Mouse (Mus musculus): ENCODE results near the gene Tbx21. TPM values are rescaled to one million over a fixed set of nuclear protein-coding genes. Genes with fewer than 3 reads are reported as not detected.
A peak's percentile ranks its signal among the peaks of the same experiment; 100 is the strongest.

Tbx21 gene
- polyA plus RNA-seq, 1 experiment from 2014 or later = 0.14 TPM

DNA sequence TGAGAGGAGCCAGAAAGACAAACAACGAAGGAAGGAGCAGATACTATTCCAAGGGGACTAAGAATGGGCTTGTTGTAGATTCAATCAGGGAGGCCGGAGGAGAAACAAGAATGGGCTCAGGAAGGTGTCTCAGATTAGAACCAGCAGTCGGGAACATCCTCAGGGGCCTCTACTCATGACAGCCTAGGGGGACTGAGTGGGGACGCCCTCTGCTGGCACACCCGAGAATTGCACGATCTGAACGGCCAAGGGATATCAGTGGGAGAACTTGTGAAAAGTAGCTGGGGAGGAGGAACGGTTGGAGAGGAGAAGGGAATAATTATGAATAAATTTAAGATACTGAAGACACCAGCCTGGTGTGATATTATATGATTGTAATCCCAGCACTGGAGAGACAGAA, 31.6 kb upstream of the Tbx21 start:
- H3K4me3 ChIP-seq (replicated peaks) = no peak overlapping the region
- no peak overlapping the region for H3K27ac ChIP-seq
- no peak for ATAC-seq (replicated peaks; ENCODE audit: low FRiP score)
- no peaks in the 10 kb centered on the region for H3K9me3 ChIP-seq (replicated peaks)
- H3K4me2 ChIP-seq = no peak overlapping the region
- H3K27me3 ChIP-seq = peaks cover 16% of the 10 kb centered on the region; the same call in 1 of the 2 replicates
- peaks cover 42% of the 10 kb centered on the region for H3K4me1 ChIP-seq
- H3K9ac ChIP-seq = no peak overlapping the region
- H3K36me3 ChIP-seq = peaks cover 21% of the 10 kb centered on the region; the same call in 1 of the 2 replicates
- 12% methylated on average over 8 of the region's 8 CpGs for WGBS

- peaks cover 17% of the 10 kb centered on the region for H3K27me3 ChIP-seq
- 68% methylated on average over 9 of the region's 9 CpGs for WGBS
- no peak overlapping the region for H3K27ac ChIP-seq
- no peak overlapping the region for H3K4me3 ChIP-seq (replicated peaks)
- H3K4me1 ChIP-seq = peaks cover 39% of the 10 kb centered on the region
- H3K36me3 ChIP-seq = peaks cover 21% of the 10 kb centered on the region; the same call in 1 of the 2 replicates
- H3K9me3 ChIP-seq (replicated peaks) = no peaks in the 10 kb centered on the region
- H3K4me2 ChIP-seq = no peak overlapping the region
- no peak for ATAC-seq (replicated peaks; ENCODE audit: low FRiP score)
- H3K9ac ChIP-seq = no peak overlapping the region
Observed at GRCm38 (mm10) chr11:97145951-97146350, 30.8 kb upstream of the Tbx21 start.

GRCm38 (mm10) chr11:97145320-97145719, 30.2 kb upstream of the Tbx21 start:
- Histone ChIP-seq H3K27me3 (peaks cover 23% of the 10 kb centered on the region), H3K4me3 (replicated peaks) (no peak overlapping the region), H3K4me2 (no peak overlapping the region), H3K36me3 (peaks cover 21% of the 10 kb centered on the region; the same call in 1 of the 2 replicates), H3K9ac (no peak overlapping the region), H3K9me3 (replicated peaks) (no peaks in the 10 kb centered on the region), H3K4me1 (peaks cover 33% of the 10 kb centered on the region), H3K27ac (no peak overlapping the region)
- 63% methylated on average over 2 of the region's 2 CpGs for WGBS
- ATAC-seq (replicated peaks; ENCODE audit: low FRiP score) = no peak

DNA sequence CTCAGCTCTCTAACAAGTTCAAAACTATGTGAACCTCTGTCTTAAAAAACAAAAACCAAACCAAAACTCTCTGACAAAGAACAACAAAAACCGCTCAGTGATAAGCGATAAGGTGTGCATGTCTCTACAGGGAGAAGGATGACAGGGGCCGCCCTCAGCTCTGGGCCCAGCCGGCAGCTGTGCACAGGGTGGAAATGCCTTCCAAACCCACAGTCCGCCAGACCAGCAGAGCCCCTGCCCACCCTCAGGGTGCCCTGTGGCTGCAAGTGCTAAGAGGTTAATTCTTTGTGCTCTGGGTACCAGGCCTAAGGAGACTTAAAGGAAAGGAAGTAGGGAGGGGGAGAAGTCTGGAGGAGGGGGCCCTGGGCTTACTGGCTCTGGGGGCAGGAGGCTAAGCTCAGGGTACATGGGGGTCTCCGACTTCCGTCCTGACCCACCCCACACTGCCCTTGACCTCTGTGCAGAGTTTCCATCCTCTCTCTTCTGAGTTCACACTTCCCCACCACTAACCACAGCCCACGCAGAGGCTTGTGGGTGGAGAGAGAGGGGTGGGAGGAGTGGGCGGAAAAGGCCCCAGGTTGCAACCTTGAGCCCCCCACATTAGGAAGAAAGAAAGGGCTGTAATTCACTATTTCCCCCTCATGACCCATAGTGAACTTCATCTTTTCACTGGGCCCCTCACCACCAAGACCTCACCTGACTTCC, 28.2 kb upstream of the Tbx21 start:
- no peak overlapping the region for H3K4me2 ChIP-seq
- no peaks in the 10 kb centered on the region for H3K9me3 ChIP-seq (replicated peaks)
- no peak overlapping the region for H3K9ac ChIP-seq
- WGBS = 63% methylated on average over 9 of the region's 9 CpGs
- H3K36me3 ChIP-seq = peaks cover 21% of the 10 kb centered on the region; the same call in 1 of the 2 replicates
- H3K27me3 ChIP-seq = peaks cover 27% of the 10 kb centered on the region
- peaks cover 28% of the 10 kb centered on the region for H3K4me1 ChIP-seq
- ATAC-seq (replicated peaks; ENCODE audit: low FRiP score) = no peak
- no peak overlapping the region for H3K27ac ChIP-seq
- H3K4me3 ChIP-seq (replicated peaks) = no peak overlapping the region

- Histone ChIP-seq H3K9me3 (replicated peaks) (no peaks in the 10 kb centered on the region), H3K4me3 (replicated peaks) (no peak overlapping the region), H3K27me3 (peaks cover 30% of the 10 kb centered on the region), H3K27ac (no peak overlapping the region), H3K4me2 (no peak overlapping the region), H3K9ac (no peak overlapping the region), H3K4me1 (peaks cover 31% of the 10 kb centered on the region), H3K36me3 (peaks cover 16% of the 10 kb centered on the region; the same call in 1 of the 2 replicates)
- ATAC-seq (replicated peaks; ENCODE audit: low FRiP score) = no peak
- 59% methylated on average over 8 of the region's 8 CpGs for WGBS
Observed at GRCm38 (mm10) chr11:97142159-97142608, 27.1 kb upstream of the Tbx21 start.

DNA sequence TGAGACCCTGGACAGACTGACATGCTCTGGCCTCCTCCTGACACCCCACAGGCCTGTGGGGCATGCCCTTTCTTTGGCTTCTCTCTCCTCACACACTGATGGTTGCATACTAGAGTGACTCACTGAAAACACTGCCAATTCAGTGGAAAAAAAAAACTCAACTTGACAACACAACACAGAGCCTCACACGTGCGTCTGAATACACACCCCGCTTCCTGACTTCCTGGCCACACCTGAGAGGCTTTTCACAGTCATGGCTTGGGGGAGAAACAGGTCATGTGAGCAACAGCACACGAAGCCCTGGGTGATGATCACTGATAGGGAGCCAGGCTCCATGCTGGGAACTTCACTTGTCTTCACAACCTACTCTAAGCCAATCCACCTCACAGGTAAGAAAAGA, 25.7 kb upstream of the Tbx21 start:
- peaks cover 27% of the 10 kb centered on the region for H3K4me1 ChIP-seq
- H3K4me3 ChIP-seq (replicated peaks) = no peak overlapping the region
- peaks cover 16% of the 10 kb centered on the region; the same call in 1 of the 2 replicates for H3K36me3 ChIP-seq
- H3K27ac ChIP-seq = no peak overlapping the region
- no peak overlapping the region for H3K9ac ChIP-seq
- no peak overlapping the region for H3K4me2 ChIP-seq
- no peaks in the 10 kb centered on the region for H3K9me3 ChIP-seq (replicated peaks)
- peaks cover 33% of the 10 kb centered on the region for H3K27me3 ChIP-seq
- ATAC-seq (replicated peaks; ENCODE audit: low FRiP score) = no peak
- whole genome bisulfite sequencing = 77% methylated on average over 4 of the region's 4 CpGs

DNA sequence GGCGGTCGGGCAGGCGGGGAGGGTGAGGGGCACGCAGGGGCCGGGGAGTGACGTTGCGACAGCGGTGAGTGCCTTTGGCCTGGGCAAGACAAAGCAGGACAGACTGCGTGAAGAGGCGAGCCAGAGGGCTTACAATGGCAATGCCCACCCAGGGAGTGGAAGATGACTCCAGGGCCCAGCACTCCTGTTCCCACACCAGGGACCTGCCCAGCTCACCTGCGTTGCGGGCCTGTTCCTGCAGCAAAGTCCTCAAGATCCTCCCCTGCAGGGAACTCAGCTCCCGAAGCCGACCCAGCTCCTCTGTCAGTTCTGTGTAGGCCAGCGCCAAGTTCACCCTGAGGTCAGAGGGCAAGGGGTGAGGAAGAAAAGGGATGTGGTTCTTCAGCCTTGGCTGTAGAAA, 24.1 kb upstream of the Tbx21 start:
- WGBS = 22% methylated on average over 15 of the region's 15 CpGs
- H3K9ac ChIP-seq = peak overlapping the region; percentile 42
- peaks cover 13% of the 10 kb centered on the region; the same call in 1 of the 2 replicates for H3K36me3 ChIP-seq

GRCm38 (mm10) chr11:97138554-97139226, 23.6 kb upstream of the Tbx21 start:
- no peaks in the 10 kb centered on the region for H3K9me3 ChIP-seq (replicated peaks)
- H3K9ac ChIP-seq = peak overlapping the region; percentile 42

More for the DNA sequence above, 24.1 kb upstream of the Tbx21 start:
- ATAC-seq (replicated peaks; ENCODE audit: low FRiP score) = no peak
- Histone ChIP-seq H3K9me3 (replicated peaks) (no peaks in the 10 kb centered on the region), H3K27ac (no peak overlapping the region), H3K4me3 (replicated peaks) (peak overlapping the region; percentile 45), H3K4me2 (peak overlapping the region; percentile 86), H3K27me3 (peaks cover 33% of the 10 kb centered on the region), H3K4me1 (peaks cover 32% of the 10 kb centered on the region)

DNA sequence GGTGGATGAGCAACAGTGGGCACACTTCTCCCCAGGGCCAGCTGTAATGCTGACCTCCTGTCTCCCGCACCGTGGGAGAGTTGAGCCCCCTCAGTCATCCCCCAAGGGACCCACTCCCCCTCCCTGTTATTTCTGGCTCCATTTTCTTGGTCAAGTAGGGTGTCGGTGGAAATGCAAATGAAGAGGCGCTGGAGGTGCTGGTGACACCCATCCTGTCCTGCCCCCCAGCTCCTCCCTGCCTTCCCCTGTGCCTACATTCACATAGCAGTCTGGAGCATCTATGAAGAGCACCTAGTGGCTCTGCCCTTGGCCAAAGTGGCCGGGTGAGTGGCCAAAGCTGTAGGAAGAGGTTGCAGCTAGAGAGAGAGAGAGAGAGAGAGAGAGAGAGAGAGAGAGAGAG, 18.1 kb upstream of the Tbx21 start:
- Histone ChIP-seq H3K4me1 (peaks cover 22% of the 10 kb centered on the region), H3K36me3 (no peaks in the 10 kb centered on the region), H3K27ac (no peak overlapping the region), H3K27me3 (peaks cover 20% of the 10 kb centered on the region), H3K4me3 (replicated peaks) (no peak overlapping the region), H3K9ac (no peak overlapping the region), H3K4me2 (no peak overlapping the region), H3K9me3 (replicated peaks) (no peaks in the 10 kb centered on the region)
- ATAC-seq (replicated peaks; ENCODE audit: low FRiP score) = no peak
- 60% methylated on average over 5 of the region's 5 CpGs for WGBS

More at GRCm38 (mm10) chr11:97138554-97139226, 23.6 kb upstream of the Tbx21 start:
- Histone ChIP-seq H3K4me2 (peak overlapping the region; percentile 86), H3K4me1 (peaks cover 37% of the 10 kb centered on the region), H3K36me3 (peaks cover 8% of the 10 kb centered on the region; the same call in 1 of the 2 replicates), H3K27me3 (peaks cover 33% of the 10 kb centered on the region), H3K27ac (no peak overlapping the region), H3K4me3 (replicated peaks) (peak overlapping the region; percentile 45)
- ATAC-seq (replicated peaks; ENCODE audit: low FRiP score) = peak; percentile 17; the same call in 1 of the 2 replicates
- WGBS = 15% methylated on average over 68 of the region's 69 CpGs

DNA sequence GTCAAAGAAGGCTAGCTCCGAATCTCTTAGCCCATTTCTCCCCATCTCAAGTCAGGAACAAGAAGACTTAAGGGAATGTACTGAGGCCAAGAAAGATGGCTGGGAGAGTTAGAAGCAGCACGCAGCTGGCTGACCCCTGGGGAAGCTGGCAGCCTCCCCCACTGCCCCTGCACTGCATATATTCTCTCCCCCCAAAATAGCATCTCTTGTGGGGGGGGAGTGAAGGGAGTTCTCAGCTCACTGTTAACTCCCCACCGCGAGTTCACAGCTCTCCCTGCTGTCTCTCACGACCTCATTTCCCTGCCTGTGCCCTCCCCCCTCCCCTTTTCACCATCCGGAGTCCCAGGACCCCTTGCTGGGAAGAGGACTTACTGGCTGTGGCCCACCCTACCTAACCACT, 17.1 kb upstream of the Tbx21 start:
- no peaks in the 10 kb centered on the region for H3K36me3 ChIP-seq

GRCm38 (mm10) chr11:97131683-97132082, 16.6 kb upstream of the Tbx21 start:
- peaks cover 9% of the 10 kb centered on the region for H3K27me3 ChIP-seq
- H3K36me3 ChIP-seq = no peaks in the 10 kb centered on the region
- WGBS = 78% methylated on average over 2 of the region's 2 CpGs
- no peak for ATAC-seq (replicated peaks; ENCODE audit: low FRiP score)
- H3K4me2 ChIP-seq = no peak overlapping the region
- no peaks in the 10 kb centered on the region for H3K9me3 ChIP-seq (replicated peaks)
- no peak overlapping the region for H3K27ac ChIP-seq
- peaks cover 31% of the 10 kb centered on the region for H3K4me1 ChIP-seq
- H3K4me3 ChIP-seq (replicated peaks) = no peak overlapping the region
- no peak overlapping the region for H3K9ac ChIP-seq

More for the DNA sequence above, 17.1 kb upstream of the Tbx21 start:
- ATAC-seq (replicated peaks; ENCODE audit: low FRiP score) = no peak
- Histone ChIP-seq H3K4me2 (no peak overlapping the region), H3K9ac (no peak overlapping the region), H3K27ac (no peak overlapping the region), H3K9me3 (replicated peaks) (no peaks in the 10 kb centered on the region), H3K27me3 (peaks cover 12% of the 10 kb centered on the region), H3K4me3 (replicated peaks) (no peak overlapping the region), H3K4me1 (peaks cover 26% of the 10 kb centered on the region)
- 21% methylated on average over 6 of the region's 6 CpGs for WGBS

- 74% methylated on average over 7 of the region's 7 CpGs for WGBS
- no peak overlapping the region for H3K4me3 ChIP-seq (replicated peaks)
- ATAC-seq (replicated peaks; ENCODE audit: low FRiP score) = no peak
- H3K27me3 ChIP-seq = peaks cover 17% of the 10 kb centered on the region
- no peak overlapping the region for H3K9ac ChIP-seq
- peaks cover 30% of the 10 kb centered on the region for H3K4me1 ChIP-seq
- no peak overlapping the region for H3K4me2 ChIP-seq
- no peaks in the 10 kb centered on the region for H3K9me3 ChIP-seq (replicated peaks)
- H3K27ac ChIP-seq = no peak overlapping the region
- no peaks in the 10 kb centered on the region for H3K36me3 ChIP-seq
Observed at GRCm38 (mm10) chr11:97130318-97130717, 15.2 kb upstream of the Tbx21 start.
